Mouse (Mus musculus): ENCODE data around the gene Il1rn.
A peak's percentile ranks its signal among the peaks of the same experiment; 100 is the strongest.

Il1rn gene

GRCm38 (mm10) chr2:24336545-24336944 is at the start of gene Il1rn:
Gene Il1rn (plus strand): TSS chr2:24336853.
- DNase-seq, result no peak

DNA sequence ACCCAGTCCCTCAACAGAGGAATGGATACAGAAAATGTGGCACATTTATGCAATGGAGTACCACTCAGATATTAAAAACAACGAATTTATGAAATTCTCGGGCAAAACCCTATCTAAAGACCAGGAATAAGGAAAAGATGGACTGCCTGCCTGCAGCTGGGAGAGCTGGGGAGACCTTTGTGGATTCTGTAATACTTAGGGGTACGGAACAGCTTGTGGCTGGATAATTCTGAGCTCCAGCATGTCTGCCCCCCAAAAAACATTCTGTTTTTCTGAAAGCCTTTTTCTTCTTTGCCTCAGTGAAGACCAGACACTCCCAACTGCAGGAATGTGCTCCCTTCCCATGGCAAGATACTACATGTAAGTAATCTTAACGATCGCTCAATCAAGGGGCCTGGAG is 45.8 kb upstream of the Il1rn start, which contains the start of gene Il1f10:
Gene Il1f10 (plus strand): TSS at position 301 of the 400 bp plus-strand sequence.
- DNase-seq, result no peak

GRCm38 (mm10) chr2:24294616-24295015 is 42.0 kb upstream of the Il1rn start:
- DNase-seq, result no peak

DNA sequence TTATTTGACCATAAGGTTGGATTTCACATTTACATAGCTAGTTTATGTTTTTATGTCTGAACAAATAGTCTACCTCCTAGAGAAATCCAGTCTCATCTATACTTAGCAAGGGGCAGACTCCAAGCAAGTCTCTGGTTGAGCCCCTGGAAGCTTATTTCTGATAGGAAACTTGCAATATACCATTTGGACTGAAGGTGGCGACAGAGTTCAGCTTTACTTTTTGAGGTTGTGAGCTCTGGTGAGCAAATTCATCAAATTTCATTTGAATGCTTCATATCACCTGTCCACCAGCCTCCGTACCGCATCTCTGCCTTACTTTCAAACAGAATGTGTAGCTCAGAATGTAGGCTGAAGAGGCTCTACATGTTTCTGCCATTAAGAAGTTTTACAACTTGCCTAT is 39.8 kb upstream of the Il1rn start:
- no peak for DNase-seq

DNA sequence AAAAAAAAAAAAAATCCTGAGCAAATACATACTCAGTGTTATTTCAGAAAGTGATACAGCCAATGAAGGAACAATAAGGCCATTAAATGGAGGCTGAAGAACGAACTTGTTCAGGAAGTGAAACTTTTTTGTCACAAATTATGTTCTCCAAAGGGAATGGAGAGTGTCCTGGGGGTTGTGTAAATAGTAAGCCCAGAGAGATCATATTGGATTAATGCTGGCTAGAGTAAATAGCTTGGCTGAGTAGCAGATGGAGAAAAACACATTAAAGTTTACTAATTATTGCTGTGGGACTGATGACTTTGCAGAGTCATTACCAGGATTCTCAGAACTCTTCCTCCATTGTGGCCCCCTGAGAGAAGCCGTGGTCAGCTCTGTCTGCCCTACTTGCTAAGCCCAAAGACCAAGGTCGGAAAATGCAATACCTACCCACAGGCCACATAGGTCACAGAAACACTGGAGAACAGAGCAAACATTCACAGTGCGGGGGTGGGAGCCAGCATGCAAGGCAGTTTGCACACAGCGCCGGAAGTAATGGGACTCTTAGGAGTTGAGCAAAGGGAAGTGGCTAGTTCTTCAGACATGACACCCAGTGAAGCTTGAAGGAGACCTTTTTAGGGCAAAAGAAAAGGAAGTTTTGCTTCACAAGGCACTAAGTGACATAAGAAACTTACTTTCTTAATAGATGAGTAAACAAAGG is 25.2 kb upstream of the Il1rn start:
- DNase-seq, result peak in 1 of 2 experiments; percentile 10

DNA sequence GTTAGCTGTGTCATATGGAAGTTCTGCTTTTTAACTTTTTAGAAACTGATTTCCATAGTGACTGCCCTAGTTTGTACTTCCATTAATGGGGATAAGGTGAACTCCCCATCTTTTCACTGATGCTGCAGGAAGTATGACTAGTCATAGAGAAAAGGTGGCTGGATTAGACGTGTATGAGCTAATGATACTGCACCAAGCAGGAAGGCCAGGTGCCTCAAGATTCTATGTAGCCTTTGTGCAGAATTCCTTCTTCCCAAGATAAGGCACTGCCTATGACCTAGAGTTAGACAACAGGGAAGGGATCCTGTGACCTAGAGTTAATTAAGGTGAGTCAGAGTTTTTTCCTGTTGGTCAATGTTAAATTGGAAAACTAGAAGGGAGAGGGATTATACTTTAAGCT is 19.7 kb upstream of the Il1rn start:
- DNase-seq, result no peak

DNA sequence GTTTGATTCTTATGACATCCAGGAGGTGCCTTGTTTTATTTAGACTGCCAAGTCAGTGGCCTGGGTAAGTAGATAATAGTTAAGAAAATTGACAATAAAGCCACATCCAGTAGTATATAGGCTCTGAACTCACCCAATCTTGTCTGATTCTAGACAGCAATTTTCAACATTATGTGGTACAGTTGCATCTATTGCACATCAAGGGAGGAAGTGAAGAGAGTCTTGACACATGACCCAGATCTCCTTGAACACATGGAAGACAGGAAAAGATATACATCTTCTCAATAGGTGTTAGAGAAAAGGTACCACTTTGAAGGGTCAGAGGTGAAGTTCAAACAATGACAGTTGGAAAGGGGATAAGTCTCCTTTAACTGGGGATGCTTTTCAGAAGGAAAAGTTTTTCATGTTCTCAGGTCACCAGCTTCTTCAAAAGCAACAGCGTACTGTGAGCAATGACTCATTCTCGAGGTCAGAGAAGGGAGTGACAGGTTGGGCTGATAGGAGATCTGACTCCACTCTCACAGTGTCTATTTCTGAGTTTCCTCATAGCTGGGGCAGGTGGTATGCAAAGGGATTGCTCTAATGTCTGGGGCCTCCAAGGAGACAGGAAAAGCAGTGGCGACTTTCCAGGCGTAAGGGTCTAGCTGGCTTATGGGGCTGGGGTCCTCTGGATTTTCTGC is 18.6 kb upstream of the Il1rn start:
- no peak for DNase-seq

DNA sequence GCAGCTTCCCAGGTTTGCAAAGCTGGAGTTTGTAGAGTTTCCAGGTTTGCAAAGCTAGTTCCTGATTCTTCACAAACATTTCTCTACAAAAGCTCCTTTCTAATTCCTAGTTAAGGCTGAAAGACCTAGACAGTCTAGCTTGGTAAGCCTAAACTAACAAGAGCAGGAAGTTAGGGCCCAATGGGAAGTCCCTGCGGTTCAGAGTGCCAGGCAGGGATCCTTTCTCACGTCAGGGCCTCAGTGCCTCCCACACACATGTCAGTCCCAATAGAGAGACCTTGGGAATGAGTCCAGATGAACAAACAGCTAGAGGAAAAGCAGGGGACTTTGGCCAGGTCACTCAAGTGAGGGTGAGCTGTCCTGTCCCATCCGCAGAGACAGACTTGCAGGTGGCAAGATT is 1.3 kb upstream of the Il1rn start:
- no peak for DNase-seq

- DNase-seq, result no peak
Observed at GRCm38 (mm10) chr2:24341395-24341885, 4.8 kb downstream of the Il1rn start.

DNA sequence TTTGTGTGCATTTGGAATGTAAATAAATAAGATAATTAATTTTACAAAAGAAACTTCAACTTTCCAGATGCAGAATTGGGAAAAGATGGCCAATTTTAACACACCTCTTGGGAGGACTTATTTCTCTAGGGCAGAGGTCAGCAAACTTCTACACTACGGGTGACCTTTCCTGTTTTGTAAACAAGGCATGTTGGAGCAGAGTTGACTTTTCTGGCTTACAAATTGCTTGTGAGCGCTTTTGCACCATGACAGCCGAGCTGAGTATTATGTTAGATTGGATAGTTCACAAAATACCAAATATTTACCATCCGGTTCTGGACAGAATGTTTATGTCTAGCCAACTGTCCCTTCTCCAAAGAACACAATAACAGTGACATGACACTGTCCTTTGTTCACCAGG is 8.0 kb downstream of the Il1rn start:
- DNase-seq, result no peak

DNA sequence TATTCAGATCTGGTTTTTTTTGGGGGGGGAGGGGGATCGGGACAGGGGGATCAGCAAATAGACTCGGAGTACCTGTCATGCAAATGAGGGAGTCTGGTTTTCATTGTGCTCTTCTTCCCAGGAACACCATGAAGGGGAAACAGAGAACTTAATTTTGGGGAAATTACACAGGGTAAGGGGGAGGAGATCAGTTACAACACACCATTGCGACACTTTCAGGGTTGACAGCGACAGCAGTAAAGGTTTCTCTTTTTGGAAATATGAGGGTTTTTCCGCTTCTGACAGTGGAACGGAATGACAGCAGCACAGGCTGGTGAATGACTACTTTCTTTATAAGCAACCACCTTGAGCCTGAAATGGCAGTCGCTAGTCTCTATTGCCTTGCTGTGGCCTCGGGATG is 8.4 kb downstream of the Il1rn start:
- no peak for DNase-seq

- no peak for DNase-seq
Observed at GRCm38 (mm10) chr2:24347926-24348325, 11.3 kb downstream of the Il1rn start.

DNA sequence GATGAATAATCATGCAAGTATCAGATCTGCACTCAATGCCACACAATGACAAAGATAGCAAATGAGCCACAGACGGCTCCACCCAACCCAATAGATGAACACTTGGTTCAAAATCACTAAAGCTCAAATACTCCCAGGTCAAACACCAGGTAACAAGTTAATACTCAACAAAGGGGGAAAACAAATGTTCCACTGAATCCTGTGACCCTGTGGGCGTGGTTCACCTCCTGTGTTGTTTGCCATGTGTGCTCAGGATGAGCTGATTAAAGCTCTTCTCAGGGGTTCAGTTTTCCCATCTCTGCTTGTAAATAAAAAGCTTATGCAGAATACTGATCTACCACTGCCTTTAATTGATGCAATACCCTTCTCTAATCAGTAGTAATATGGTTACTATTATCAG is 14.5 kb downstream of the Il1rn start:
- no peak for DNase-seq

GRCm38 (mm10) chr2:24353042-24353441 is 16.4 kb downstream of the Il1rn start:
- DNase-seq, result no peak

- peak in 1 of 2 experiments; percentile 11 for DNase-seq
Observed at GRCm38 (mm10) chr2:24357642-24358041, 21.0 kb downstream of the Il1rn start.

- no peak for DNase-seq
Observed at GRCm38 (mm10) chr2:24359347-24359746, 22.7 kb downstream of the Il1rn start.

DNA sequence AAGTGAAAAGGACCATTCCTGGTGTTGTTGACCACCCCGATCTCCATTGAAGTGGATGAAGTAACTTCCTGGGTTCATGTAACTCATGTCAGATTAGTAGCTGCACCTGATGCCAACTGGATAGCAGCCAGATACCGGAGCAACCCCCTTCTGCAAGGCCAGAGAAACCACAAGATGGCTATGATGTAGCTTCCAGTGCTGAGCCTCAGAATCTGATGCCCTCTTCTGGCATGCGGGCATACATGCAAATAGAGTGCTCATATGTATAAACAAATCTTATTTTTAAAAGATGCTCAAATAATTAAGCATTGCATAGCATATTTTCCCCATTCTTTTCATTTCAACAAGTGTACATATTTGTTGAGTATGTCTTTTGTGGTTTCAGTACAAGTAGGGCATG is 27.2 kb downstream of the Il1rn start:
- DNase-seq, result no peak

DNA sequence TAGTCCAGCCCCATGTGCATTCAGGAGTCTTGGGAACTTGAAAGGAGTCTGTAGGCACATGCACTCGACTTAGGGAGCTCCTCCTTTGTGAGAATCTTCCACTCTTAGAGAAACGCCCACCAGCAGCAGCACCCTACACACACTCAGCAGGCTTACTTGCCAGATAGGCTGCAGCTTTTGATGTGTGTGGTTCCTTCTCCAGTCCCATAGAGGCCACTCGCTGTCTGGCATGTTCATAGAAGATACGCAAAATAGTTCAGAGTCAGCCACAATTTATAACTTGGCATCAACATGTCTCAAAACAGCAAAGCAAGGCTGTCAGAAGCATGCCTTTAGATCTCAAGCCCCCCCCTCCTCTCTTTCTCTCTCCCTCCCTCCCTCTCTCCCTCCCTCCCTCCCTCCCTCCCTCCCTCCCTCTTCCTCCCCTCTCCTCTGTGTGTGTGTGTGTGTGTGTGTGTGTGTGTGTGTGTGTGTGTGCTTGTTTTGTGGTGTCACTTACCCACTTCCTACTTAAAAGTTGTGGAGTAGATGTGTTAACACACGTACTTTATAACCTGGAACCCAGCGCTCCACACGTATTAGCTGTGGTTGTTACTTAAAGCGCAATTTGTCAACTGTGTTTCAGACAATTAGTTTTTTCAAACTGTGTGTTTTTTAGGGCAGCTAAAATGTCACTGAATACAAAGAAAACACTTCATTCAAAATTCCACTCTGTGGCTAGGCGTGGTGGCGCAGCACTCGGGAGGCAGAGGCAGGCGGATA is 29.7 kb downstream of the Il1rn start:
- DNase-seq, result no peak

DNA sequence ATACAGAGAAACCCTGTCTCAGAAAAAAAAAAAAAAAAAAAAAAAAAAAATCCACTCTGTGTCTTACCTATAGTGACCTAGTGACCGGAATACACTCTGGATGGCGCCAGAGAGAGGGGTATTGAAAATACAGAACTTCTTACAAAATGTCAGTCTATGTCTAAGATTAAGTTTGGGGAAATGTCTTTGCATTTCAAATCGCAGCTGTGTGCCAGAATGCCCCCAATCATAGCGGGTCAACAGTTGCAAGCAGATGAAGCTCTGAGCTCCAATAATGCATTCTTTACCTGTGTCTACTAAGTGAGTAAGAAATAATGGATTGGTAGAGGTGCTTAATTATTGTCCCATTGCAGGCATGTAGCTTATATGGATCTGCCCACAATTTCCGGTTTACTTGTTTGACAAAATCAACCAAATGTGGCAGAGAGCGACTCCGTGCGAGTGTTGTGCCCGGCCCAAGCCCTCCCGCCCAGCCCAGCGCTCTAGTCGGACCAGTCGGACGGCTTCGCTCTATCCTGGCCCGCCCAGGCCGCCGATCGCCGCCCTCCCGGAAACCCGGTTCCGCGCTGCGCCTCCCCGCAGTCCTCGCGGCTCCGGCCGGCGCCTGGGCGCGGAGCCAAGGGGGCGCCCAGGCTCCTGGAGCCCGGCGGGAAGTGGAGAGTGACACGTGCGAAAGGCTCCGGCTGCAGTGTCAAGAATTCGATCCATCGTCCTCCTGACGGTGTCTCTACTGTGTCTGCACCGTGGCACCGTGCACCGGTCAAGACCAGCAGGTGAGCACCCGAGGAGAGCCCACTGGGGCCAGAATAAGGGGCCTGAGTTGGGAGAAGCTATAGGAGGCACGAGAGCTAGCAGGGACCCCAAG is 30.6 kb downstream of the Il1rn start, which contains the start of gene Psd4:
Gene Psd4 (plus strand): TSS at position 551 of the 865 bp plus-strand sequence.
- peak; percentile 34 to 37 for DNase-seq

DNA sequence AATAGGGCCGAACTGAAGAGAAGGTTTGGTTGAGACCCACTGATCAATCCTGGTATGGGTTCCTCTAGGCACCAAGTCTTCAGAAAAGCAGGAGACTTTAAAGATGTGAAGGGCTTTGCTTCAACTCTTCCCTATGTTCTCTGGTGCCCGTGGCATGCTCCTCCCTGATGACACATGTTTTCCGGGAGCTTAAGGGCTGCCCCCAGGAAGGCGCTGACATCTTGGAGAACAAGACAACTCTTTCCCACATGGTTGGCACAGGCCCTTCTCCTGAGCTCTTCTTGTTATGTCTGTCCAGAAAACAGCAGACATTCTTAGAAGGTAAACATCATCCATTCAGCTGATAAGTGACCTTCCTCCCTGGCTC is 31.2 kb downstream of the Il1rn start:
- DNase-seq, result no peak

DNA sequence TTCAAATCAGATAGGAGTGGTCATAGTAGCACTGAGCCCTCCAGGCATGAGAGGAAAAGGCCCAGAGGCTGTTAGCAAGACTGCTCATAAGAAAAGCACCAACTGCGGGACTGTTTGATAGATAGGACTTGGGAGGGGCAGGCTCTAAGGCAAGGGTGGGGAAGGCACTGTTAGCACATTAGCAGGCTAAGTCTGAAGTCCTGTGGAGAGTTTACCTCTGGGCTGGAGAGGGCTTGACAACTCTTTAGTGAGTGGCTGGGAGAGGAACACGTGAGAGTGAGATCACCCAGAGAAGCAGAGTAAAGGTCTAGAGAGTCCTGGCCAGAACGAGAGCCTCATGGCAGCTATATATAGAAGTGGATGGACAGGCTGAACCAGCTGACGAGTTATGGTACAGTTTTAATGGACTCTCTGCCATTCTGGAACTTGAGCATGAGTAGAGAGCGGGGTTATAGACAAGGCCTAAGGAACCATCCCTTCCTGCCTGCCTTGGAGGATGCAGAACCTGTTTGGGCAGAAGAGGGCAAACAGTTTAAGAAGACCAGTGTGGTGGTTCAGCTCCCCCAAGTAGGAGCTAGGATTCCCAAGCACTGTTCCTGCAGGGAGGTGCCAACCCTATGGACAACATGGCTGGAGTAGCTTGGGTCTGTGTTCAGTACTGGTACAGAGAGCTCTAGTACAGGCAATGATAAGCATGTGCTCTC is 42.2 kb downstream of the Il1rn start:
- DNase-seq, result no peak

Data from thymus, adult 18-20 months (tissue).